Comparison of ENCODE assay signal across 25 mouse cellular contexts in genomic region chr1:120704201-120704600, GRCm38 (mm10).
"Had no signal": no experiment of that assay in that cellular context is flagged by ENCODE, and none has a peak within 500 bp of the region (broad histone marks: within the 10 kb centered on the region; RNA-seq: fewer than 3 reads in every experiment).

No protein-coding gene starts in this region.

- H3K4me3 ChIP-seq: heart, embryonic 10.5 days; heart, embryonic 13.5 days; heart, embryonic 15.5 days; hindbrain, embryonic 13.5 days; hindbrain, embryonic 15.5 days; kidney, embryonic 15.5 days; layer of hippocampus, adult 2 months; limb, embryonic 13.5 days; limb, embryonic 15.5 days; liver, embryonic 12.5 days had no signal

- H3K9me3 ChIP-seq: heart, embryonic 10.5 days; heart, embryonic 13.5 days; heart, embryonic 15.5 days; hindbrain, embryonic 13.5 days; hindbrain, embryonic 15.5 days; kidney, embryonic 15.5 days; limb, embryonic 13.5 days; limb, embryonic 15.5 days; liver, embryonic 12.5 days had no signal

- H3K27me3 ChIP-seq: heart, embryonic 13.5 days; heart, embryonic 15.5 days; hindbrain, embryonic 13.5 days; hindbrain, embryonic 15.5 days; kidney, embryonic 15.5 days; limb, embryonic 15.5 days; liver, embryonic 12.5 days had no signal

- H3K36me3 ChIP-seq: heart, embryonic 10.5 days; heart, embryonic 13.5 days; heart, embryonic 15.5 days; hindbrain, embryonic 13.5 days; hindbrain, embryonic 15.5 days; kidney, embryonic 15.5 days; limb, embryonic 13.5 days; limb, embryonic 15.5 days; liver, embryonic 12.5 days had no signal

- H3K4me1 ChIP-seq: heart, embryonic 10.5 days; heart, embryonic 13.5 days; heart, embryonic 15.5 days; hindbrain, embryonic 13.5 days; hindbrain, embryonic 15.5 days; kidney, embryonic 15.5 days; limb, embryonic 15.5 days; liver, embryonic 12.5 days had no signal

- ATAC-seq: hindbrain, postnatal 0 days; intestine, embryonic 16.5 days; liver, embryonic 12.5 days had no signal

- H3K4me2 ChIP-seq: heart, embryonic 13.5 days; heart, embryonic 15.5 days; hindbrain, embryonic 13.5 days; hindbrain, embryonic 15.5 days; kidney, embryonic 15.5 days; limb, embryonic 13.5 days; limb, embryonic 15.5 days; liver, embryonic 12.5 days had no signal

- H3K27ac ChIP-seq: heart, embryonic 10.5 days; heart, embryonic 13.5 days; heart, embryonic 15.5 days; hindbrain, embryonic 13.5 days; hindbrain, embryonic 15.5 days; hindbrain, postnatal 0 days; kidney, embryonic 15.5 days; kidney, postnatal 0 days; layer of hippocampus, adult 2 months; limb, embryonic 13.5 days; limb, embryonic 15.5 days; liver, embryonic 12.5 days; liver, embryonic 14.5 days had no signal

- H3K9ac ChIP-seq: heart, embryonic 13.5 days; heart, embryonic 15.5 days; hindbrain, embryonic 13.5 days; hindbrain, embryonic 15.5 days; kidney, embryonic 15.5 days; limb, embryonic 13.5 days; limb, embryonic 15.5 days; liver, embryonic 12.5 days; liver, embryonic 14.5 days had no signal

- DNase-seq: gastrocnemius, postnatal 14 days; gastrocnemius, postnatal 36 days; heart, adult 18-20 months; heart, postnatal 14 days; heart, postnatal 36 days; kidney, adult 11 months; kidney, adult 2 months; kidney, adult 9 months; kidney, postnatal 14 days; kidney, postnatal 36 days; left cerebral cortex, postnatal 4 days had no signal
